Mouse (Mus musculus) liver, adult 2 months (tissue): ENCODE measurements around the gene Acacb.

Experiments
- CTCF ChIP-seq: fragments of 200-500 bp; IDR thresholded peaks from 2 replicates; pipeline ENCODE4 v1.5.1; 2011; ENCODE audit warnings: low read depth, low read length, control low read depth
- POLR2A ChIP-seq: fragments of 200-500 bp; IDR thresholded peaks from 2 replicates; pipeline ENCODE4 v1.6.1; 2011; ENCODE audit warnings: low read length, control low read depth; ENCODE audit not compliant: insufficient read depth; ENCODE audit errors: extremely low read depth

- TF ChIP-seq POLR2A, result no peak
- no peak for TF ChIP-seq CTCF
Observed at GRCm38 (mm10) chr5:114286872-114287571, 140.7 kb downstream of the Acacb start.
